Mouse (Mus musculus) layer of hippocampus, adult 11-12 months (tissue): ENCODE measurements at regions not wholly inside any gene's neighbourhood (a gene's known extent, or its start where the extent isn't known, plus 50 kb on each side); places are given as distances from the start of the nearest gene placed in this dataset.
A peak's percentile ranks its signal among the peaks of the same experiment; 100 is the strongest.

Source experiments
- DNase-seq: peaks from one replicate; pipeline ENCODE4 v3.0.0; 2022; ENCODE audit warnings: low spot score

GRCm38 (mm10) chr12:106399085-106399484, 389.1 kb downstream of the Vrk1 start:
- peak; percentile 41 for DNase-seq

GRCm38 (mm10) chr12:106411075-106411474, 401.0 kb downstream of the Vrk1 start:
- DNase-seq = peak; percentile 14

- no peak for DNase-seq
Measured at GRCm38 (mm10) chr12:106426631-106427030, 416.6 kb downstream of the Vrk1 start.

GRCm38 (mm10) chr12:106429991-106430390, 420.0 kb downstream of the Vrk1 start:
- no peak for DNase-seq

- no peak for DNase-seq
Measured at GRCm38 (mm10) chr12:106445151-106445550, 435.1 kb downstream of the Vrk1 start.

- DNase-seq = no peak
Measured at GRCm38 (mm10) chr12:106445976-106446375, 435.9 kb downstream of the Vrk1 start.

GRCm38 (mm10) chr12:106446876-106447532, 437.0 kb downstream of the Vrk1 start:
- no peak for DNase-seq

- no peak for DNase-seq
Measured at GRCm38 (mm10) chr12:106448551-106448950, 438.5 kb downstream of the Vrk1 start.

- no peak for DNase-seq
Measured at GRCm38 (mm10) chr12:106453491-106453890, 443.5 kb downstream of the Vrk1 start.

GRCm38 (mm10) chr12:106458215-106458614, 448.2 kb downstream of the Vrk1 start:
- DNase-seq = no peak

GRCm38 (mm10) chr12:106460650-106461049, 450.6 kb downstream of the Vrk1 start:
- no peak for DNase-seq

GRCm38 (mm10) chr12:106462281-106462680, 452.3 kb downstream of the Vrk1 start:
- DNase-seq = no peak

- DNase-seq = no peak
Measured at GRCm38 (mm10) chr12:106464701-106465100, 454.7 kb downstream of the Vrk1 start.

- DNase-seq = no peak
Measured at GRCm38 (mm10) chr12:106468173-106468860, 458.3 kb downstream of the Vrk1 start.

GRCm38 (mm10) chr12:106474501-106475165, 464.6 kb downstream of the Vrk1 start:
- DNase-seq = peak; percentile 44

- DNase-seq = no peak
Measured at GRCm38 (mm10) chr12:106475486-106476050, 465.5 kb downstream of the Vrk1 start.

GRCm38 (mm10) chr12:106477040-106477665, 467.1 kb downstream of the Vrk1 start:
- no peak for DNase-seq

- DNase-seq = no peak
Measured at GRCm38 (mm10) chr12:106477731-106478130, 467.7 kb downstream of the Vrk1 start.

GRCm38 (mm10) chr12:106478381-106478781, 468.4 kb downstream of the Vrk1 start:
- peak; percentile 14 for DNase-seq

- no peak for DNase-seq
Measured at GRCm38 (mm10) chr12:106479067-106479877, 469.2 kb downstream of the Vrk1 start.

- DNase-seq = no peak
Measured at GRCm38 (mm10) chr12:106479878-106480194, 469.8 kb downstream of the Vrk1 start.
